Mouse (Mus musculus): Measurements from ENCODE around the gene Serpinb1b.
"Not testable (repeated sequence)": the region's sequence is repeated elsewhere in the genome, so short reads cannot be mapped to it uniquely, and the experiment has no call there.

The Serpinb1b gene

DNA sequence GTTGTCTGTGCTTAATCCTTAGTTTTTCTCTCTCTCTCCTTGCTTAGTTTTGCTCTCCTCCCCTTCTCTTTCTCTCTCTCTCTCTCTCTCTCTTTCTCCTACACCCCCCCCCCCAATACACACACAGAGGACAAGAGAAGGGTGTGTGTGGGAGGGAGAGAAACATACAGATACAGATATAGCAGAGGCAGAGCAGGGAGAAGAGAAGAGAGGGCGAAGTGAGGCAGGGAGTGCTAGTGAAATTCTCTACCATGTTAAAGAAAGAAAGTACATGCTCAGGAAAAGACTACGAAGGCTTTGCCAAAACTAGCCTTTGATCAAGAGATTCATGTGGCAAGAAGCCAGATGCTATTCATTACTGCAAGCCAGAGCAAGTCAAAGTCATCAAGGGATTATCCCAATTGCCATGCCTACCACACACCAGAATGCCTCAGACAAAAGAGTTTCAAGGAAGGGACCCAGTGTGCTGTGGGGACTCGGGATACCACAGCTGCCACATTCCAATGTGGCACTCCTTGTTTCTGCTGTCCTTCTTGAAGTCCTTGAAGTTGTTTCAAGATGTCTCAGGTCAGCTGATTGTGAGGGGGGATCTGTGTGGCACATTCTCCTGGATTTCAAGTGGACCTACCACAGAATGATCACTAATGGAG is at the start of gene Serpinb1b:
Serpinb1b (plus strand) TSS at position 520 of the 650 bp plus-strand sequence.
- no peak for DNase-seq (ENCODE audit: extremely low spot score)

DNA sequence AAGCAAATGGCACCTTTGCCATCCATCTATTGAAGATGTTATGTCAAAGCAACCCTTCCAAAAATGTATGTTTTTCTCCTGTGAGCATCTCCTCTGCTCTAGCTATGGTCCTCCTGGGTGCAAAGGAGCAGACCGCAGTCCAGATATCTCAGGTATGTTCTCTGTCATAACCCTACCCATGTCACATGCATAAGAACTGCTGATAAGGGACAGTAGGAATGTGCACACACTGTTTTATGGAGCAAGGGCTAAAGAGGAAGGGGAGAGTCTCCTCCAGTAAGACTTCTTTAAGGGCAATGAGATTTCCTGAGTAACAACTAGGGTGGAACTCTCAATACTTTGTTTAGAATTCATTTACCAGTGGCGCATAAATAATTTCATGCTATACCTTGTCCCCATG is 48.9 kb upstream of the Serpinb1b start:
- not testable (repeated sequence) for DNase-seq (ENCODE audit: extremely low spot score)

DNA sequence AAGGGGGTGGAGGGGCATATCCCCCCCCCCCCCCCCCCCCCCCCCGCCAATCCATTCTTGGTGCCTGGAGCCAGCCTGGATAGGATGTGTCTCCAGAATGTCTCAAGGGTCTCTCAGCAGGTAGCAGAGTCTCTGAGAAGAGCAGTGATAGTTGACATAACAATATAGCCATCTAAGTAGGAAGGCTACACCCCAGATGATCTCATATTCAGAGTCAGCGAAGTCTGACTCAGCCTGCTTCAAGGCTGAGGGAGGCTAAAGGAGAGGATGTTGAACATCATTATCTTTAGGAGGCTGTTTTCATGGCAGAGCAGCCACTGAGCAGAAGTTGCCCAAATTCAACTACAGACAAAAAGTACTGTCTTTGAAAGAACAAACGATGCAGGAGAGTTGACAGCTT is 48.1 kb upstream of the Serpinb1b start:
- DNase-seq (ENCODE audit: extremely low spot score), result no peak

DNA sequence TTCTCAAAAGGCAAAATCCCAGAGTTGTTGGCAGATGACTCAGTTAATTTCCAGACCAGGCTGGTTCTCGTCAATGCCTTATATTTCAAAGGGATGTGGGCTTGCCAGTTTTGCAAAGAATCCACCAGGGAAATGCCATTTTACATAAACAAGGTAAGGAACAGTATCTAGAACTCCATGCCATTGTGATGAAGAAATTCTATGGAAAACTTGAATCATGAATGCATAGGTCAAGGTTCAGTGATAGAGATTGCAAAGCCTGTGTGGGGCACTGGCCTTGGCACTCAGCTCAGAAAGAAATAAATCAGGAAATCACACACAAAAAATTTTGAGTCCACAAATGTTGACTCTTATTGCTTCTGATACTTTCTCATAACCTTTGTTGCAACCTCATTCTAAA is 42.9 kb upstream of the Serpinb1b start:
- no peak for DNase-seq (ENCODE audit: extremely low spot score)

DNA sequence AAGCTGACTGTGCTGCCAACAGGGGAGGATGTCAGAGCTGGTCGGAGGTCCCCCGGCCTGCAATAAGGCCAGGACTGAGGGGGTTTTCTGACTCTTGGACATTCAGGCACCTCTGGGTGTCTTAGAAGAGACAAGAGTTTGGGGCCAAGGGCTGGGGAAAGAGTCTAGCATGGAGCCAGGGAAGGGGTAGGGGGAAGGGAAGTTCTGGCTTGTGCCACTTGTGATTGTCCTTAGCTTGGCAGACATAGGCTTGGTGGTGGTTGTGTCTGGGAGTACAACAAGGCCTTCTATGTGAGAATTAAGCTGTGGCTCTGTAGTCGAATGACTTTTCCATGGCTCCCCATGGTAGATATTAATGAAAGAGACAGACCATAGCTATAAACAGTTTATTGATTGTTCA is 34.8 kb upstream of the Serpinb1b start:
- no peak for DNase-seq (ENCODE audit: extremely low spot score)

DNA sequence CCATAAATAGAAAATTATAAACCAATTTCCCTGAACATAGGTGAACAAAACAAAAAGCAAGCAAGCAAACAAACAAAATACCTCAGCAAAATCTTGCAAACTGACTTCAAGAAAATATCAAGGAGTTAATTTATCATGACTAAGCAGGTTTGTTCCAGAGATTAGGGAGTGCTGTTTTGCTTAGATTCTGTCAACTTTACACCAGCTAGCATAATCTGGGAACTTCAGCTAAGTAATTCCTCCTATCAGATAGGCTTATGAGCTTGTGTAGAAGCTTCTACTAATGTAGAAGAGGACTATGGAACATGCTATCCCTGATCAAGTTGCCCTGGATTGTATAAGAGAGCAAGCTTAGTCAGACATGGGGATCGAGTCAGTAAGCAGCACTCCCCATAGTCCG is 31.1 kb upstream of the Serpinb1b start:
- DNase-seq (ENCODE audit: extremely low spot score), result no peak

DNA sequence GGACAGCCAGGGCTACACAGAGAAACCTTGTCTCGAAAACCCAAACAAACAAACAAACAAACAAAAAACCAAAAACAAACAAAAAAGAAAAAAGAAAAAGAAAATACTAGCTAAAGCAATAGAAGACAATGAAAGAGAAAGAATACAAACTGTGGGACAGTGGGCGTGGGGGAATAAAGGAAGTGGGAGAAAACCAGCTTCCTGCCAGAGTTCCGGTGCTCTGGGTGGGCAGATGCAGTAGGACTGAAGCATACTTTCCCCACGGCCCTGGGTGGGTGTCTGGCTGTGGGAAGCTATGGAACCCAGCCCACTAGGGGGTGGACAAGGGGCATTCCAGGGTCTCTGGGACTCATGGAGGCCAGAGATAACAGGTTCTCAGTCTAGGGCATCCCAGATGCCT is 30.2 kb upstream of the Serpinb1b start:
- DNase-seq (ENCODE audit: extremely low spot score), result no peak

DNA sequence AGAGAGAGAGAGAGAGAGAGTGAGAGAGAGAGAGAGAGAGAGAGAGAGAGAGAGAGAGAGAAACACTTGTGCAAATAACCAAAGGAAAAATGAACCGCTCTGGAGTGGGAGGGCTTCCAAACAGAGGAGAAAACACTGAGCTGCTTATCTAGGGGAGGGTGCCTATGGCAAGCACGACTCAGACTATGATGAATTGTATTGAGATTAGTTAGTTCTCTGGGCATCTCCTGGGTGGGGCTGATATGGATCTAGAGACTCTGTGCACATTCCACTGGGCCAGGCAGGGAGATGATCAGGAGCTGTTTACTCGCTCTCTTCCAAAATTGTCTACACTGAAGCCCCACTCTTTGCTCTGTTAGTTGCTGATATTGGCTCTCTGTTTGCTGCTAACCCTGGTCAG is 26.7 kb upstream of the Serpinb1b start:
- no peak for DNase-seq (ENCODE audit: extremely low spot score)

DNA sequence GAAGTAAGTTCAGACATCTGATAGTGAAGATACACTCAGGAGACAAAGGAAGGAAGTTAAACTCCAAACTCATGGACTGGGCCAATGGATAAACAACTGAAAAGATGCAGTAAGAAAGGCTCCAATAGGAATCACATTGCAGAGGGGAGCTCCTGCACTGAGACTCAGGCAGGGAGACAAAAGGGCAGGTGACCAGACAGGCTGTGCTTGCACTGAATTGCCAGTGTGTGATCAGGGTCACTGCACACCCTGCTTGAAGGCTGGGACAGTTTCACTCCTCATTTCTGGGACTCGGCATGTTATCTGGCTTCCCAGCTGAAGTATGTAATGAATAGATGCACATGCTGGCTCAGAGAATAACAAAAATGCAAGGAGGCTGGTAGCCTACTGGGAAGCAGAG is 15.3 kb upstream of the Serpinb1b start:
- DNase-seq (ENCODE audit: extremely low spot score), result no peak

DNA sequence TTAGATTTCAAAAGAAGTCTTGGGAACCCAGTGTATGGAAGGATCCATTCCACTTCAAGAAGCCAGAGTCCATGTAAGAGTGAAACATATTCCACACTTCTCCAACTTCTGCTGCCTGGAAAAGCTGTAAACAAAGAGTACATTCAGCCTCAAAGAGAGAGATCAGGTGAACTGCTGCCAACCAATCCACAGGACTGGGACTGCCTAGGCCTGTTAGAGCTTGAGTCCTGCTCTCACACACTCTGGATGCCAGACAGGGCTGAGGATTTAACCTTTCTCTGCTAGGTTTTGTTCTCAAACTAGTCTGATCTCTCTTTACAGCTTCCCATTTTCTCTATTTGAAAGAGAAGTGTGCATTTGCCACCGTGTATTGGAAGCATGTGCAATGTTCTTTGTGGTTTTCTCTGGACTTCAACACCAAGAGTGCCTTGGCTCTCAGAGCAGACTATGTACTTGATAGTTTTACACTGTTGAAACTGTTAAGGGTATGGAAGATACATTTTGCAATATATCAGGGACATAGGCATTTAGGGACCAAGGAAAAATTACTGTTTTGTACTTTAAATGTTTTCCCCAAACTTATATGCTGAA is 10.9 kb upstream of the Serpinb1b start:
- no peak for DNase-seq (ENCODE audit: extremely low spot score)

DNA sequence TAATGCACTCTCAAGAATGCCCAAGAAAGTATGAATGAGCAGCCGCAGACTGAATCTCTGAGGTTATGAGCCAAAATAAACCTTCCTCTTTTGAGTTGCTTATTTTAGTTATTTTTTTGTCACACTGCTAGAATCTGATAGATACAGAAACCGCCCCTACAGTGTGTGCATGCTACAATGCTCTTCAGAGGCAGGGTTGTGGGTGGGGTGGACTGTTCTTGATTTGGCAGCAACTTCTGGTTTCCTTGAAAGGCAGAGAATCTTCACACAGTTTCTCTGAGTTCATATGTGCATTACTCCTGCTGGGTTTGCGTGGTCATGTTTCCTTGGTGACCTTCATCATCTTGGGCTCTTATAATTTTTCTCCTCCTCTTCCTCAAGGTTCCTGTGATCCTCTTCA is 10.2 kb upstream of the Serpinb1b start:
- DNase-seq (ENCODE audit: extremely low spot score), result no peak

DNA sequence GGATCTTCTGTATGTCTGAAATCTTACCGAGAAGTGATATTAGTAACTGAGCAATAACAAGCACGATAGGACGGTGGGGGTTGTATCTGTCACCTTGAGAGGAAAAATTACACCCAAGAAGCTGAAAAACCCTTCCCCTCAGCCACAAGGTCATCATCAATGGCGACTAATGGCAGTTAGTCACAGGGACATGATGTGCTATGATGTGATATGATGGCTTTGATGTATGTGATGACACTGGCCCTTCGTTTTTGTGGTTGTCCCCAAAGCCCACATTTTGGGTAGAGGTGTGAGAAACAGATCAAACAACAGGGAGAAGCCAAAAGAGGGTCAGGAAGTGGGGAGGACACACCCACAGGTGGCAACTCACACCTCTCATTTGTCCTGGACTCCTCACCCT is 6.6 kb upstream of the Serpinb1b start:
- no peak for DNase-seq (ENCODE audit: extremely low spot score)

DNA sequence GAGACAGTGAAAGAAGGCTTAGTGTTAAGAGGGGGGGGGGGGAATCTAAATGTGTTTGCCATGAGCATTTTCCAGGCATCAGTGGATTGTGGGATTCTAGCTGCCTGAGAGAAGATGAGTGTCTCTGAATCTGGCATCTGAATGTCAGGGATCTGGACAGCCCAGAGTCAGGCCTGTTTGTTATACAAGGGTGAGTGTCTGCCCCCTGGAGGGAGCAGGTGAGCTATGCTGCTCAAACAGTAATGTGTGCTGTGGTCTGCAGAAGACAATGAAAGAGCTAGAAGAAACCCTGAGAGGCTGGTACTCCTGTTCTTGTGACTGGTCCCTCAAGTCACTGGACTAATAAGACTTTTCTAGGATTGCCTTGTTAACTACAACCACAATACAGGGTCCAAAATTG is 4.3 kb upstream of the Serpinb1b start:
- DNase-seq (ENCODE audit: extremely low spot score), result peak; percentile 15

DNA sequence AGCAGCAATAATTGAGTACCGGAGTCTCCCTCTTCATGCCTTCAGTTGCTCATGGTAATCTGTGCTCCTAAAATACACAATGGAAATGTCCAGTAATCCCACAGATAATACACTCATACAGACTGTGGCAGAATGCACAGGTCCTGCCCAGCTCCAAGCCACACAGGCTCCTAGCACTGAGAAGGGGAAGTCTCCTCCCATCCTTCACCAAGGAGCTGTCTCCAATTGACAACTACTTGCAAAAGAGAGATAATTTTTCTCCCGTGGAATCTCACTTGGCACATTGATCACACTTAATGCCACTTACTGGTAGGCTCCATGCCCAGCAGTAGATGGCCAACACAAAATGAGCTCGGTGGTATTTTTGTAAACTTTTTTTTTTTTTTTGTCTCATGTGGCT is 2.1 kb upstream of the Serpinb1b start:
- no peak for DNase-seq (ENCODE audit: extremely low spot score)

DNA sequence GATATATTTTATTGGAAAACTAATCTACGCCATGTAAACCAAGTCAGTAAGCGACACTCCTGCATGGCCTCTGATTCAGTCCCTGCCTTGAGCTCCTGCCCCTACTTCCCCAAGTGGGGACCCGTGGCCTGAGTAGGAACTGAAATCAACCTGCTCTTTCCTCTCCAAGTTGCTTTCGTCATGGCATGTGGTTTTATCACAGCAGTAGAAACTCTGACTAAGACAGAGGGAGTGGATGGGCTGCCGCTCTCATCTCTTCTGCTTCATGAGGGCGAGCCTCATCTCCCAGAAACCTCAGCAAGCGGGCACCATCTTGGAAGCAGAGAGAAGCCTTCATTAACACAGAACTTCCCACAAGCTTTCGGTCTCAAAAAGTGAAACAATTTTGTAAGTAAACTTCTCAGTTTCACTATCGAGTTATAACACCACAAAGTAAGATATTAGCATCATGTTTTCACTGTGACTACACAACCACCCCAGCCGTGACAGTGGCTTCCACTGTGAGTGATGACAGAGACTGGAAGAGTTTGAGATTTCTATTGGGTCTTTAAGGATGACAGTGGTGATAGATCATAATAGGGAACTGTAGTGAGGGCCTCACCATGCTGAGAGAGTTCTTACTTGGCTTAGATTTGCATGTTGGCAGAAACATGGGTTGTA is 1.2 kb upstream of the Serpinb1b start:
- DNase-seq (ENCODE audit: extremely low spot score), result no peak

DNA sequence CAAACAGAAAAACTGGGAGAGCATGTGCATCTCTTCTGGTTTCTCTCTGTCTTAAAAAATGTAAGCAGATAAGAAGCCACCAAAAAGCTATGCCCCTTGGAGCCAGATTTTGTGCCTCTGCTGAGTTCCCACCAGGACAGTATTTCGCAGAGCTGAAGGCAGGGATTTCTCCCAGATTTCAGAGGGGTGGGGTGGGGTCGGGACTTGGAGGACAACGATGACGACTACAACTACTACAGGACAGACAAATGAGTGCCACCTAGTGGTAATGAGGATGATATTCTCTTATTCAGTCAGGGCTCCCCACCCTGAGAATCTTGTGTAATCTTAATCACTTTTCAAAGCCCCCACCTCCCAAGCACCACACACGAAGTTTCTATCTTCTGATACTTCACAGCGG is 1.0 kb downstream of the Serpinb1b start:
- peak; percentile 32 for DNase-seq (ENCODE audit: extremely low spot score)

DNA sequence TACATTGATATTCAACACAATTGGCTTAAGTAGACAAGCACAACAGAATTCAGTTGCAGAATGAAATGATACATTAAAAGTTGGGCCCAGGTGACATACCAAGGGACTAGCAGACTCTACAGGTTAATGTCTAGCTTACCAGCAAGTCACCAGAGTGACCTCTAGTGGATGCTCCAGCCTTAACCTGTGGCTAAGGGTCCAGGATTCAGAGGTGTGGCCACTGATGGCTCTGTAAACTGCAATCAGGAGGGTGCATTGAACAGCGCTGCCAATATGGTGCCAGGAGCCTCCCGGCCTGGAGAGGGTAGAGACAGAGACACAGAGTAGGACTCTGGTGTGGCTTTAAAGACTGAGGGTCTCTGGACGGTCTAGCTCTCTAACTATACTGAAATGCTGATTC is 2.0 kb downstream of the Serpinb1b start:
- peak; percentile 25 for DNase-seq (ENCODE audit: extremely low spot score)

DNA sequence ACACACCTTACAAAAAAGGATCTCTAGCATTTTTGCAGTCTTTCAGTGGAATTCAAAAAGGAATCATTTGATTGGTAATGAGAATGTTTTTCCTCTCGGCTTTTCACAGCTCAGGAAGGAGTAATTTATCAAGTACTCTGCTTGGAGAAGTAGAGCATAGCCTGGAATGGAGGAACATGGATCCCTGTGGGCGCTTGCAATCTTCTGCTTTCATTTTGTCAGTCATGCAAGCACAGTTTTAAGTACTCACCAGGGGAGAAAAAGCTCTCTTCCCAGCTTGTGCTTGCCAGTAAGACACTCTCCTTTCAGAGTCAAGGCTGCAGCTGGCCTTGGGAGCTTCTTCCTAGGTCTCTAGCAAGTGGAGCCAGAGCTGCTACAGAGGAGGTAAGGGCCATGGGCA is 5.5 kb downstream of the Serpinb1b start:
- DNase-seq (ENCODE audit: extremely low spot score), result no peak

DNA sequence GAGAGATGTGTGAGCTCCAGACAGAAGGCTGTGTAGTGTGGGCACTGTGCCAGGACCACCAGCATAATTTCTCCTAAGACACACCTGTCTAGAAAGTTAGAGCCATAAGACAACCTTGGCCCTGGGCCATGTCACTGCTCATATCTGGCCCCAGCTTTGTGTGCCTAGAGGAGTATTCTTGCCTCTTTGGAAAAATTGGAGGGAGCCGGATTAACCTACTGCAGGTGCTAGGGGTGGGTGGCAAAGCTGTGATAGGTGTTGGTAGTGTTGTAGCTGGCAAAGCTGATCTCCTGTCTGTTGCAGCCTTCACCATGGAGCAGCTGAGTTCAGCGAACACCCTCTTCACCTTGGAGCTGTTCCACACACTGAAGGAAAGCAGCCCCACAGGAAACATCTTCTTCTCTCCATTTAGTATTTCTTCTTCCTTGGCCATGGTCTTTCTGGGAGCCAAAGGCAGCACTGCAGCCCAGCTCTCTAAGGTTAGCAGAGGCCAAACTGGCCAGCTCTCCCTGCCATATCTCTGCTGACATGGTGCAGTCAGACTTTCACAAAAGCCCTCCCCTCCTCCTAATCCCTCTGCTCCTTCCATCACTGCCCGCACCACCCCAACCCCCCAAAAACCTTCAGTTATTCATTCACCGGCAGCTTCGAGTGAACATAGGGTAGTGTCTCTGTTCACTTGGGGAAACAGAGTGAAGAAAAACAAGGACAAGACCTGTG is 6.8 kb downstream of the Serpinb1b start:
- DNase-seq (ENCODE audit: extremely low spot score), result no peak

DNA sequence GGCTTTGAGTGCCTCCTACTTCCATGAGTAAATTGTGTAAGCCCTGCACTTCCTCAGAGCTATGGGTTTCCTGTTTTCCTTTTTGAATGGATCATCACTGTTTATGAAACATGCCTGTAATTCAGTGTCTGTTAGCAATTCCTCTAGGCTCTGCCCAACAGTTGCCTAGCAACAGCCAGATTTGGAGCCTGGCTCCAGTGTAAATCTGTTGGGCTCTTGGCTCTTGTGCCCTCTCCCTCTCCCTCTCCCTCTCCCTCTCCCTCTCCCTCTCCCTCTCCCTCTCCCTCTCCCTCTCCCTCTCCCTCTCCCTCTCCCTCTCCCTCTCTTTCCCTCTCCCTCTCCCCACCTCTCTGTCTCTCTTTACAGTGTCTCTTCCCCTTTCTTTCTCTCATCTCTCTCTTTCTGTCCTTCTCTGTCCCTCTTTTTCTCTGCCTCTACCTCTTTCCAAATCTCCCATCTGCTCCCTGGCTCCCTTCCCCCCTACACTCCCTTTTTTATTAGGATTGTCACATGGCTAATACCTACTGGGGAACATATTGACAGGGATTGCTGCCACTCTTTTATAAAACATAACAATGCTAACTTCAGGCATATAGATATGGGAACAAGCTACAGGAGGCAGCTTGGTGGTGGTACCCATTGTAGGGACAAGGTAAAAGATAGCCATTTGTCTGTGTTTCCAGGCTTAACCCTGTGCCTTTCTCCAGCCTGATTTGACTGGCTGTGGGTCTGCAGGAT is 7.5 kb downstream of the Serpinb1b start:
- DNase-seq (ENCODE audit: extremely low spot score), result no peak

DNA sequence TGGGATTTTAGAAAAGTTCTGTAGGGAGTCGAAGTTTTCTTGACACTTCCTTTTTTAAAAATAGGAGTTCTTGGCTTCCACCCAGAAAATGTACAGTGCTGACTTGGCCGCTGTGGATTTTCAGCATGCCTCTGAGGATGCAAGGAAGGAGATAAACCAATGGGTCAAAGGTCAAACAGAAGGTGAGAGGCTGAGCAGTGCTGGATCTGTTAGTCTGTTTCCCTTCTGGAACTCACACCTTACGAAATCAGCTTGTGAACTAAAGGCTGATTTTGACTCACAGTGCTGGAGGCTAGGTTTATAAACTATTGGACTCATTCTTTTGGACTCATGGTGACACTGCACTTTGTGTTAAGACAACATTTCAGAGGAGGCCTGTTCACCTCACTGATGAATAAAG is 11.2 kb downstream of the Serpinb1b start:
- no peak for DNase-seq (ENCODE audit: extremely low spot score)

DNA sequence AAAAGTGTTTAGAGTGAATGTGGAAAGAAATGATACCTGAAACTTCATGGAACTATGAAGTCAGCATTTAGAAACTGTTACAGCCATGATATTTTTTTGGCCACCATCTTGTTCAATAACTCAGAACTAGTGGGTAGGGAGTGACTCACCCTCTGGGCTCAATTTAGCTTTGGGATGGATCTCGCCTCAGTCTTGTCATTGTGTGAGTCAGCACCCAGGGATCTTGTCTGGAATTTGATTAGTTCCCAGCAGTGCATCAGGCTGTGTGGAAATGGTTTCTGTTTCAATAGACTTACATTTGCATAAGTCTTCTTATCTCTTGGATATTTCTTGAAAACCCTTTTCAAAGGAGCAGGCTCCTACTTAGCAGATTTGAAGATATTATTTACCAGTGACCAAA is 12.2 kb downstream of the Serpinb1b start:
- DNase-seq (ENCODE audit: extremely low spot score), result no peak

All from embryo, embryonic 9.5 days (tissue).